ENCODE assay signal across 10 mouse cellular contexts in the genomic region with DNA sequence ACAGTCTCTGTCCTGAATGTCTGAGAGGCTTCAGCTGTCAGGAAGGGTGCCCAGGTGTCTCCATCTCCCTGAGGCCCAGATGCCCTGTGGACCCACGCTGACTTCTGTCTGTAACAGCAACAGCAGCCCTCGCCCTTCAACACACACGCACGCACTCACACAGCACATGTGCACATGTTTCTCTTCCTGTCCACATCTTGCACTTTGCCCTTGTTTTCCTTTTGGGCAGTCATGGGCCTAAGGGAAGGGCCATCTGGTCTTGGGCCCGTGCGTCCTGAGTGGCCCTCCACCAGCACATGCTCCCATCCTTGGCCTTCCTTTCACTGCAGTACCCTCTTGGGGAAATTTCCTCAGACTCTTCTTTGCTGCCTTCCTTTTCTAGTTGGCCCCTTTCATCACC. TPM values are rescaled to one million over a fixed set of nuclear protein-coding genes. Genes with fewer than 3 reads are reported as not detected.
DNase-seq lines count a peak whose midpoint lies in the region.
"Had no signal": no experiment of that assay in that cellular context is flagged by ENCODE, and none has a peak within 500 bp of the region (broad histone marks: within the 10 kb centered on the region; RNA-seq: fewer than 3 reads in every experiment).

No protein-coding gene starts in this region.

- no peak overlapping the region for H3K4me3 ChIP-seq in brown adipose tissue, adult 24 weeks (ENCODE audit: insufficient read depth, low read depth, low read length)
- H3K4me3 ChIP-seq: hindbrain, embryonic 15.5 days; liver, embryonic 15.5 days; midbrain, embryonic 13.5 days had no signal

- peak; percentile 23 for DNase-seq in kidney, adult 18-20 months
- DNase-seq in kidney, adult 11 months = no peak
- DNase-seq in adipocyte (ENCODE audit: low spot score) = peak; percentile 36
- DNase-seq in kidney, postnatal 14 days = peak; percentile 29
- no peak for DNase-seq in cerebellum, postnatal 10 days
- no peak for DNase-seq in cerebellum, adult 18-20 months

- peak overlapping the region; percentile 4 for H3K27ac ChIP-seq in brown adipose tissue, adult 24 weeks (replicated peaks; ENCODE audit: low read depth, low read length)
- H3K27ac ChIP-seq: hindbrain, embryonic 15.5 days; liver, embryonic 15.5 days; midbrain, embryonic 13.5 days had no signal

- H3K4me1 ChIP-seq in brown adipose tissue, adult 24 weeks (ENCODE audit: control insufficient read depth, insufficient read depth, insufficient read length, low read length) = peaks cover 11% of the 10 kb centered on the region; the same call in 1 of the 2 replicates

RNA-seq across cellular contexts. Expression of gene Hic1, which starts 5.9 kb away (rescaled TPM):
- 4.9 and 5.3 TPM in 2 replicates for polyA plus RNA-seq in brown adipose tissue, adult 24 weeks (2012; ENCODE audit: insufficient read depth, insufficient read length, missing spikeins)

RNA-seq across cellular contexts. Expression of gene Ovca2, which starts 15.3 kb away (rescaled TPM):
- 10.4 and 13.2 TPM in 2 replicates for polyA plus RNA-seq in brown adipose tissue, adult 24 weeks (2012; ENCODE audit: insufficient read depth, insufficient read length, missing spikeins)

RNA-seq across cellular contexts. Expression of gene Dph1, which starts 27.7 kb away (rescaled TPM):
- 8.8 and 9.4 TPM in 2 replicates for polyA plus RNA-seq in brown adipose tissue, adult 24 weeks (2012; ENCODE audit: insufficient read depth, insufficient read length, missing spikeins)

RNA-seq across cellular contexts. Expression of gene Rtn4rl1, which starts 30.2 kb away (rescaled TPM):
- polyA plus RNA-seq in brown adipose tissue, adult 24 weeks (2012; ENCODE audit: insufficient read depth, insufficient read length, missing spikeins) = 5.3 and 6.1 TPM in 2 replicates

Comparison
In these comparisons a context has a peak if more than half of its experiments do, and no peak if none do; other contexts are left out.
1. DNase-seq: peak in kidney, adult 18-20 months (single experiment), adipocyte (single experiment) and kidney, postnatal 14 days (single experiment); none in kidney, adult 11 months (single experiment), cerebellum, postnatal 10 days (0 of 2) and cerebellum, adult 18-20 months (0 of 2).